Mouse (Mus musculus): ENCODE results near the gene Rbm43. TPM values are rescaled to one million over a fixed set of nuclear protein-coding genes. Genes with fewer than 3 reads are reported as not detected.

The Rbm43 gene
- total and polyA plus RNA-seq, 3 experiments: 9.5 to 25.9 (median 20.6) TPM

DNA sequence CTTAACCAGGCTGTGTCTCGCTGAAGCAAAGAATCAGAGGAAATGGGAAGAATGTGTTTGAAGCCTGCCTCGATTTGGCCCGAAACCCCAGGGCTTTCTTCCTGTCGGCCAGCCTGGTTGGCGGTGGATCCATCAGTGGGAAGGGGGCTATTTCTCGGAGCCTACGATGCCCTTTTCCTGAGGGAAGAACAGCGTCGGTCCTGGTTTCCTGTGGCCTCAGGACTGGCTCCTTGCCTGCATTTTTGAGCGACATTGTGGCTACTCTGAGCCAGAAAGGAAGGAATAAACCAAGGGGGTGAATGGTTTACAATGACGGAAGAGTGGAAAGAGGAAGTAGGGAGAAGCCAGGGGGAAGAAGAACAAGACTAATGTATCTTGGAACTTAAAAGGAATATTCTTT lies 46.7 kb upstream of the Rbm43 start:
- peaks cover 3% of the 10 kb centered on the region for H3K9me3 ChIP-seq (replicated peaks; ENCODE audit: low read length)
- in situ Hi-C loops (cut with MboI; ENCODE audit: low pct_ligation_motif_present, low pct_unique_long_range_greater_than_20kb, low sequenced_read_pairs): no loop called here
- H3K4me2 ChIP-seq (ENCODE audit: insufficient read depth, low read depth, poor library complexity, severe bottlenecking): no peak overlapping the region
- no peak overlapping the region for H3K4me3 ChIP-seq (replicated peaks in 1 of 3; ENCODE audit: low read depth in 2 of 3, low read length in 2 of 3, poor library complexity in 1 of 3)
- H3K36me3 ChIP-seq (replicated peaks in 1 of 2; ENCODE audit: control insufficient read depth in 1 of 2, insufficient read depth in 1 of 2, low read length in 1 of 2): no peaks in the 10 kb centered on the region
- H3K27me3 ChIP-seq (replicated peaks): no peaks in the 10 kb centered on the region
- no peaks in the 10 kb centered on the region for H3K79me2 ChIP-seq (replicated peaks; ENCODE audit: control insufficient read depth, extremely low read depth, insufficient read depth, poor library complexity, severe bottlenecking)
- no peak for TF ChIP-seq ETS1 (conservative IDR thresholded peaks at IDR 0.05; ENCODE audit: low read depth, low read length)
- TF ChIP-seq USF1 (IDR thresholded peaks at IDR 0.05; ENCODE audit: low read depth, low read length): no peak
- TF ChIP-seq E2F4 (IDR thresholded peaks at IDR 0.05; ENCODE audit: insufficient replicate concordance, low read depth, low read length): no peak
- TF ChIP-seq POLR2AphosphoS2 (IDR thresholded peaks at IDR 0.05; ENCODE audit: low read depth, low read length): no peak
- no peak for TF ChIP-seq UBTF (IDR thresholded peaks at IDR 0.05; ENCODE audit: low read depth, low read length)
- no peak for TF ChIP-seq MAFK (IDR thresholded peaks at IDR 0.05; ENCODE audit: insufficient replicate concordance, low read length)
- no peak for TF ChIP-seq BHLHE40 (IDR thresholded peaks at IDR 0.05; ENCODE audit: low read depth, low read length)
- no peak for TF ChIP-seq MYC (IDR thresholded peaks at IDR 0.05; ENCODE audit: low read depth, low read length)
- TF ChIP-seq PAX5 (IDR thresholded peaks at IDR 0.05; ENCODE audit: low read length): no peak
- no peak for TF ChIP-seq JUND (conservative IDR thresholded peaks at IDR 0.05; ENCODE audit: low read depth, low read length)
- TF ChIP-seq KAT2A (IDR thresholded peaks at IDR 0.05; ENCODE audit: insufficient replicate concordance, low read length): no peak
- no peak for TF ChIP-seq SMC3 (IDR thresholded peaks at IDR 0.05; ENCODE audit: low read depth, low read length)
- dilution Hi-C loops (cut with MboI; ENCODE audit: extremely low pct_ligation_motif_present, extremely low pct_unique_long_range_greater_than_20kb, low sequenced_read_pairs): no loop called here
- 0 out of 4 replicates have a peak, but pooled peaks cover 0 to 3% of the 10 kb centered on the region in 2 experiments for H3K4me1 ChIP-seq (ENCODE audit: control insufficient read depth in 1 of 2, insufficient read depth in 2 of 2)
- H3K27ac ChIP-seq (ENCODE audit: insufficient read depth, low read depth): no peak overlapping the region
- no peak overlapping the region for H3K9ac ChIP-seq (ENCODE audit: insufficient read depth, low read depth)
- DNase-seq (ENCODE audit: extremely low read depth): no peak

DNA sequence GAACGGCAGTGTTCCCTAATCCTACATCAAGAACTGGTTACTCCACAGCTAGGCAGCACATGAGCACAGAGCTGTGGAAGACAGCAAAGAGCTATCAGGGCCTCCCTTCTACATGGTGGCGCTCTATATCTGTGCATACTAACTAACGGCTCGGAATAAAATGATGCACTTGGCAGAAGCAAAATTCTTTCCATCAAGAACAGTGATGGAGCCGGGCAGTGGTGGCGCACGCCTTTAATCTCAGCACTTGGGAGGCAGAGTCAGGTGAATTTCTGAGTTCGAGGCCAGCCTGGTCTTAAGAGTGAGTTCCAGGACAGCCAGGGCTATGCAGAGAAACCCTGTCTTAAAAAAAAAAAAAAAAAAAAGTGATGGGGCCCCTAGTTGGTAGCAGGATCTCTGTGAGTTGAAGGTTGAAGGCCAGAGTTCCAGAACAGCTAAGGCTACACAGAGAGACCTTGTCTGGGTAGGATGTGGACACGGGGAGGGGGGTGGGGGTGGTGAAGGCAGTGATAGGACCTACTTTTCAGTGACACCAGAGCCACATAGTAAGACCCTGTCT lies 38.5 kb upstream of the Rbm43 start, which contains the start of gene Nmi:
Gene Nmi (minus strand): TSS at position 85 of the 559 bp plus-strand sequence.
- DNase-seq (ENCODE audit: extremely low read depth): no peak
- Histone ChIP-seq H3K79me2 (replicated peaks; ENCODE audit: control insufficient read depth, extremely low read depth, insufficient read depth, poor library complexity, severe bottlenecking) (no peaks in the 10 kb centered on the region; the same call in 1 of the 2 replicates), H3K27me3 (replicated peaks) (no peaks in the 10 kb centered on the region), H3K4me3 (replicated peaks in 1 of 3; ENCODE audit: low read depth in 2 of 3, low read length in 2 of 3, poor library complexity in 1 of 3) (peak within 1 kb of the TSS; percentile 61 to 73 (median 70)), H3K4me1 (ENCODE audit: control insufficient read depth in 1 of 2, insufficient read depth in 2 of 2) (peaks cover 0 to 20% of the 10 kb centered on the region in 2 experiments; a peak in 2 of 4 replicates), H3K9ac (ENCODE audit: insufficient read depth, low read depth) (peak within 1 kb of the TSS; percentile 90), H3K4me2 (ENCODE audit: insufficient read depth, low read depth, poor library complexity, severe bottlenecking) (peak within 1 kb of the TSS; percentile 87), H3K27ac (ENCODE audit: insufficient read depth, low read depth) (peak within 1 kb of the TSS; percentile 59), H3K36me3 (replicated peaks in 1 of 2; ENCODE audit: control insufficient read depth in 1 of 2, insufficient read depth in 1 of 2, low read length in 1 of 2) (peaks cover 0 to 6% of the 10 kb centered on the region in 2 experiments), H3K9me3 (replicated peaks; ENCODE audit: low read length) (peaks cover 3% of the 10 kb centered on the region)
- dilution Hi-C loops (cut with MboI; ENCODE audit: extremely low pct_ligation_motif_present, extremely low pct_unique_long_range_greater_than_20kb, low sequenced_read_pairs): no loop called here
- in situ Hi-C loops (cut with MboI; ENCODE audit: low pct_ligation_motif_present, low pct_unique_long_range_greater_than_20kb, low sequenced_read_pairs): no loop called here
- peak; percentile 61 for TF ChIP-seq ZNF384 (IDR thresholded peaks at IDR 0.05; ENCODE audit: low read depth, low read length)
- no peak for TF ChIP-seq GABPA (IDR thresholded peaks at IDR 0.05; ENCODE audit: insufficient replicate concordance, low read depth, low read length)
- TF ChIP-seq ELF1 (IDR thresholded peaks at IDR 0.05; ENCODE audit: low read depth, low read length): no peak
- TF ChIP-seq MAZ (IDR thresholded peaks at IDR 0.05; ENCODE audit: low read depth, low read length): no peak
- no peak for TF ChIP-seq NRF1 (IDR thresholded peaks at IDR 0.05; ENCODE audit: low read depth, low read length)
- TF ChIP-seq ZC3H11A (IDR thresholded peaks at IDR 0.05; ENCODE audit: low read depth, low read length): no peak
- no peak for TF ChIP-seq CTCF (conservative IDR thresholded peaks at IDR 0.05 in 1 of 2, IDR thresholded peaks at IDR 0.05 in 1 of 2; ENCODE audit: low read depth in 2 of 2, low read length in 2 of 2)
- TF ChIP-seq EP300 (IDR thresholded peaks at IDR 0.05; ENCODE audit: low read length): no peak
